In genomic region chr7:90280274-90280875, GRCm38 (mm10) we compare ENCODE assay signal across 10 mouse cellular contexts. TPM values are rescaled to one million over a fixed set of nuclear protein-coding genes. Genes with fewer than 3 reads are reported as not detected.
DNase-seq lines count a peak whose midpoint lies in the region; ATAC-seq lines count a peak whose summit lies in the region.
"Had no signal": no experiment of that assay in that cellular context is flagged by ENCODE, and none has a peak within 500 bp of the region (broad histone marks: within the 10 kb centered on the region; RNA-seq: fewer than 3 reads in every experiment).

No protein-coding gene starts in this region.

- H3K4me1 ChIP-seq in hindbrain, embryonic 14.5 days (replicated peaks; ENCODE audit: control insufficient read depth, insufficient read depth, low read length) = no peaks in the 10 kb centered on the region
- H3K4me1 ChIP-seq in hindbrain, embryonic 13.5 days (replicated peaks) = no peaks in the 10 kb centered on the region
- H3K4me1 ChIP-seq in embryonic facial prominence, embryonic 10.5 days = peaks cover 8% of the 10 kb centered on the region

- H3K4me3 ChIP-seq in hindbrain, embryonic 14.5 days (replicated peaks; ENCODE audit: low read length) = no peak overlapping the region
- no peak overlapping the region for H3K4me3 ChIP-seq in hindbrain, embryonic 13.5 days
- H3K4me3 ChIP-seq in embryonic facial prominence, embryonic 10.5 days = no peak overlapping the region
- H3K4me3 ChIP-seq: erythroblast, embryonic 14.5 days had no signal

- ATAC-seq in hindbrain, embryonic 14.5 days (ENCODE audit: low FRiP score) = 0 out of 2 replicates have a peak, but pooled peaks have one; percentile 40
- ATAC-seq in hindbrain, embryonic 13.5 days (ENCODE audit: low FRiP score) = no peak
- peak; percentile 72 for ATAC-seq in activated CD4-positive, CD25-positive, alpha-beta regulatory T cell, adult 4 months

- no peak for DNase-seq in hindbrain, embryonic 14.5 days (ENCODE audit: low spot score)
- peak; percentile 85 for DNase-seq in CD4-positive, CD25-positive, alpha-beta regulatory T cell, adult 2 months (ENCODE audit: low read depth, low spot score)
- peak; percentile 43 for DNase-seq in embryonic facial prominence, embryonic 10.5 days (ENCODE audit: low spot score)
- peak; percentile 12 to 33 for DNase-seq in left cerebral cortex, postnatal 25 days (ENCODE audit: low spot score in 2 of 2)
- peak; percentile 48 for DNase-seq in skeletal muscle tissue, adult 2 months (ENCODE audit: low read depth, low spot score)
- no peak for DNase-seq in layer of hippocampus, adult 8-10 months (ENCODE audit: low spot score in 2 of 2)

- 66% methylated on average over 11 of the region's 11 CpGs for WGBS in hindbrain, embryonic 14.5 days
- WGBS in hindbrain, embryonic 13.5 days = 68% methylated on average over 11 of the region's 11 CpGs
- 64% methylated on average over 11 of the region's 11 CpGs for WGBS in embryonic facial prominence, embryonic 10.5 days

- H3K27me3 ChIP-seq in hindbrain, embryonic 14.5 days (ENCODE audit: control insufficient read depth, insufficient read depth, low read length) = no peaks in the 10 kb centered on the region
- no peaks in the 10 kb centered on the region for H3K27me3 ChIP-seq in hindbrain, embryonic 13.5 days
- no peaks in the 10 kb centered on the region for H3K27me3 ChIP-seq in embryonic facial prominence, embryonic 10.5 days (replicated peaks; ENCODE audit: low read depth, poor library complexity, severe bottlenecking)

- no peak overlapping the region for H3K9ac ChIP-seq in hindbrain, embryonic 14.5 days
- no peak overlapping the region for H3K9ac ChIP-seq in hindbrain, embryonic 13.5 days

- no peak overlapping the region for H3K27ac ChIP-seq in hindbrain, embryonic 14.5 days
- H3K27ac ChIP-seq in hindbrain, embryonic 13.5 days = no peak overlapping the region
- H3K27ac ChIP-seq in embryonic facial prominence, embryonic 10.5 days (replicated peaks) = no peak overlapping the region

- H3K9me3 ChIP-seq in hindbrain, embryonic 14.5 days (ENCODE audit: control insufficient read depth, low read length) = no peaks in the 10 kb centered on the region
- H3K9me3 ChIP-seq in hindbrain, embryonic 13.5 days = no peaks in the 10 kb centered on the region
- H3K9me3 ChIP-seq in embryonic facial prominence, embryonic 10.5 days = no peaks in the 10 kb centered on the region

- no peaks in the 10 kb centered on the region for H3K36me3 ChIP-seq in hindbrain, embryonic 14.5 days (replicated peaks; ENCODE audit: control insufficient read depth, insufficient read depth)
- no peaks in the 10 kb centered on the region for H3K36me3 ChIP-seq in hindbrain, embryonic 13.5 days
- H3K36me3 ChIP-seq in embryonic facial prominence, embryonic 10.5 days (replicated peaks) = no peaks in the 10 kb centered on the region

- intact Hi-C loops in left cerebral cortex, postnatal 25 days (cut with DNase I) = loop anchor here (1.0 kb wide), 1 partner anchor 129 kb away; no protein-coding TSS in a partner anchor

- H3K4me2 ChIP-seq in hindbrain, embryonic 14.5 days (replicated peaks) = no peak overlapping the region
- H3K4me2 ChIP-seq in hindbrain, embryonic 13.5 days = no peak overlapping the region

RNA-seq across cellular contexts. Expression of gene Ccdc83, which starts 14.8 kb away (rescaled TPM):
- not detected in 2 replicates for polyA plus RNA-seq in hindbrain, embryonic 14.5 days (2014; fragmentation: Nextera tagmentation; extraction: Ambion mirVana)
- not detected in 2 replicates for polyA plus RNA-seq in hindbrain, embryonic 13.5 days (2015; fragmentation: Nextera tagmentation; extraction: Ambion mirVana)
- under 1 TPM in 1 of 2 experiments, not detected in 1; 0.32 TPM for polyA plus RNA-seq in activated CD4-positive, CD25-positive, alpha-beta regulatory T cell, adult 4 months (2017; shearing (Covaris generic))
- 0.10 TPM in 1 of 2 replicates, not detected in the other for polyA plus RNA-seq in embryonic facial prominence, embryonic 10.5 days (2016; fragmentation: Nextera tagmentation; extraction: Ambion mirVana)
- total RNA-seq in left cerebral cortex, postnatal 25 days (2021) = not detected
- total RNA-seq in layer of hippocampus, adult 8-10 months (2022) = not detected
- polyA plus RNA-seq: erythroblast, embryonic 14.5 days; liver, embryonic 16.5 days had no signal

RNA-seq across cellular contexts. Expression of gene Sytl2, which starts 21.7 kb away (rescaled TPM):
- 8.0 and 8.3 TPM in 2 replicates for polyA plus RNA-seq in hindbrain, embryonic 14.5 days (2014; fragmentation: Nextera tagmentation; extraction: Ambion mirVana)
- polyA plus RNA-seq in hindbrain, embryonic 13.5 days (2015; fragmentation: Nextera tagmentation; extraction: Ambion mirVana) = 4.4 and 4.7 TPM in 2 replicates
- polyA plus RNA-seq in activated CD4-positive, CD25-positive, alpha-beta regulatory T cell, adult 4 months (2017; shearing (Covaris generic)) = 10 to 100 TPM; 25.2 to 28.4 TPM
- polyA plus RNA-seq in embryonic facial prominence, embryonic 10.5 days (2016; fragmentation: Nextera tagmentation; extraction: Ambion mirVana) = 3.1 and 3.2 TPM in 2 replicates
- total RNA-seq in left cerebral cortex, postnatal 25 days (2021) = 10 to 100 TPM; 76.5 to 79.4 TPM
- total RNA-seq in layer of hippocampus, adult 8-10 months (2022) = 10 to 100 TPM; 41.4 to 48.2 (median 44.3) TPM

Comparison
In these comparisons a context has a peak if more than half of its experiments do, and no peak if none do; other contexts are left out.
1. DNase-seq: peak in CD4-positive, CD25-positive, alpha-beta regulatory T cell, adult 2 months (single experiment), embryonic facial prominence, embryonic 10.5 days (single experiment), left cerebral cortex, postnatal 25 days (2 of 2) and skeletal muscle tissue, adult 2 months (single experiment); none in hindbrain, embryonic 14.5 days (single experiment) and layer of hippocampus, adult 8-10 months (0 of 2).